Mouse (Mus musculus): ENCODE results near the gene Cfap57. TPM values are rescaled to one million over a fixed set of nuclear protein-coding genes. Genes with fewer than 3 reads are reported as not detected.
A peak's percentile ranks its signal among the peaks of the same experiment; 100 is the strongest.

Gene Cfap57
- polyA plus RNA-seq, 1 experiment from 2014 or later: 0.94 TPM

GRCm38 (mm10) chr4:118589053-118589732 lies 31.4 kb downstream of the Cfap57 start:
- Histone ChIP-seq H3K36me3 (replicated peaks) (no peaks in the 10 kb centered on the region), H3K4me1 (peaks cover 16% of the 10 kb centered on the region), H3K4me3 (peak overlapping the region; percentile 20; the same call in 1 of the 2 replicates), H3K9me3 (peaks cover 8% of the 10 kb centered on the region; the same call in 1 of the 2 replicates), H3K27me3 (ENCODE audit: poor library complexity, severe bottlenecking) (peaks cover 4% of the 10 kb centered on the region; the same call in 1 of the 2 replicates), H3K27ac (peak overlapping the region; percentile 44; the same call in 1 of the 2 replicates)
- WGBS: 59% methylated on average over 12 of the region's 12 CpGs
- no peak for DNase-seq (ENCODE audit: extremely low spot score, low spot score)

GRCm38 (mm10) chr4:118582629-118583028 lies 37.9 kb downstream of the Cfap57 start:
- Histone ChIP-seq H3K36me3 (replicated peaks) (no peaks in the 10 kb centered on the region), H3K4me3 (no peak overlapping the region), H3K4me1 (peaks cover 13% of the 10 kb centered on the region), H3K27me3 (ENCODE audit: poor library complexity, severe bottlenecking) (0 out of 2 replicates have a peak, but pooled peaks cover 3% of the 10 kb centered on the region), H3K9me3 (peaks cover 8% of the 10 kb centered on the region; the same call in 1 of the 2 replicates), H3K27ac (no peak overlapping the region)
- no peak for DNase-seq (ENCODE audit: extremely low spot score, low spot score)
- whole genome bisulfite sequencing: 92% methylated on average over 8 of the region's 8 CpGs

- Histone ChIP-seq H3K27me3 (ENCODE audit: poor library complexity, severe bottlenecking) (peaks cover 11% of the 10 kb centered on the region; the same call in 1 of the 2 replicates), H3K4me3 (no peak overlapping the region), H3K9me3 (peaks cover 8% of the 10 kb centered on the region; the same call in 1 of the 2 replicates), H3K27ac (peak overlapping the region; percentile 40; the same call in 1 of the 2 replicates), H3K4me1 (peaks cover 9% of the 10 kb centered on the region), H3K36me3 (replicated peaks) (no peaks in the 10 kb centered on the region)
- 34% methylated on average over 11 of the region's 11 CpGs for WGBS
- no peak for DNase-seq (ENCODE audit: extremely low spot score, low spot score)
Observed at GRCm38 (mm10) chr4:118581508-118581907, 39.1 kb downstream of the Cfap57 start.

GRCm38 (mm10) chr4:118579313-118579712 lies 41.3 kb downstream of the Cfap57 start:
- H3K27me3 ChIP-seq (ENCODE audit: poor library complexity, severe bottlenecking): peaks cover 12% of the 10 kb centered on the region; the same call in 1 of the 2 replicates
- no peak overlapping the region for H3K4me3 ChIP-seq
- H3K36me3 ChIP-seq (replicated peaks): no peaks in the 10 kb centered on the region
- peaks cover 9% of the 10 kb centered on the region for H3K4me1 ChIP-seq
- H3K9me3 ChIP-seq: peaks cover under 1% of the 10 kb centered on the region; the same call in 1 of the 2 replicates
- WGBS: 46% methylated on average over 13 of the region's 13 CpGs
- DNase-seq (ENCODE audit: extremely low spot score, low spot score): no peak
- H3K27ac ChIP-seq: no peak overlapping the region

GRCm38 (mm10) chr4:118576097-118576496 lies 44.5 kb downstream of the Cfap57 start:
- WGBS: 8% methylated on average over 6 of the region's 6 CpGs
- DNase-seq (ENCODE audit: extremely low spot score, low spot score): peak; percentile 89
- H3K4me3 ChIP-seq: no peak overlapping the region
- H3K4me1 ChIP-seq: no peaks in the 10 kb centered on the region
- H3K9me3 ChIP-seq: no peaks in the 10 kb centered on the region
- peaks cover 12% of the 10 kb centered on the region; the same call in 1 of the 2 replicates for H3K27me3 ChIP-seq (ENCODE audit: poor library complexity, severe bottlenecking)
- no peak overlapping the region for H3K27ac ChIP-seq
- no peaks in the 10 kb centered on the region for H3K36me3 ChIP-seq (replicated peaks)

GRCm38 (mm10) chr4:118571441-118571840 lies 49.1 kb downstream of the Cfap57 start:
- no peak overlapping the region for H3K4me3 ChIP-seq
- DNase-seq (ENCODE audit: extremely low spot score, low spot score): no peak
- no peaks in the 10 kb centered on the region for H3K36me3 ChIP-seq (replicated peaks)
- no peaks in the 10 kb centered on the region for H3K4me1 ChIP-seq
- WGBS: 86% methylated on average over 14 of the region's 15 CpGs
- no peaks in the 10 kb centered on the region for H3K9me3 ChIP-seq
- no peak overlapping the region for H3K27ac ChIP-seq
- H3K27me3 ChIP-seq (ENCODE audit: poor library complexity, severe bottlenecking): peaks cover 10% of the 10 kb centered on the region

GRCm38 (mm10) chr4:118569320-118569719 lies 51.3 kb downstream of the Cfap57 start:
- WGBS: 69% methylated on average over 23 of the region's 23 CpGs
- Histone ChIP-seq H3K4me3 (no peak overlapping the region), H3K9me3 (no peaks in the 10 kb centered on the region), H3K36me3 (replicated peaks) (no peaks in the 10 kb centered on the region), H3K4me1 (peaks cover 6% of the 10 kb centered on the region), H3K27ac (peak overlapping the region; percentile 48; the same call in 1 of the 2 replicates), H3K27me3 (ENCODE audit: poor library complexity, severe bottlenecking) (peaks cover 10% of the 10 kb centered on the region)
- no peak for DNase-seq (ENCODE audit: extremely low spot score, low spot score)

- 80% methylated on average over 10 of the region's 10 CpGs for WGBS
- H3K9me3 ChIP-seq: no peaks in the 10 kb centered on the region
- no peak overlapping the region for H3K4me3 ChIP-seq
- DNase-seq (ENCODE audit: extremely low spot score, low spot score): no peak
- peak overlapping the region; percentile 48; the same call in 1 of the 2 replicates for H3K27ac ChIP-seq
- H3K27me3 ChIP-seq (ENCODE audit: poor library complexity, severe bottlenecking): peaks cover 10% of the 10 kb centered on the region
- peaks cover 6% of the 10 kb centered on the region for H3K4me1 ChIP-seq
- no peaks in the 10 kb centered on the region for H3K36me3 ChIP-seq (replicated peaks)
Observed at GRCm38 (mm10) chr4:118568709-118569108, 51.9 kb downstream of the Cfap57 start.

- peaks cover 10% of the 10 kb centered on the region for H3K27me3 ChIP-seq (ENCODE audit: poor library complexity, severe bottlenecking)
- peaks cover 5% of the 10 kb centered on the region; the same call in 1 of the 2 replicates for H3K9me3 ChIP-seq
- DNase-seq (ENCODE audit: extremely low spot score, low spot score): peak; percentile 72
- peaks cover 6% of the 10 kb centered on the region for H3K4me1 ChIP-seq
- WGBS: 35% methylated on average over 7 of the region's 7 CpGs
- H3K36me3 ChIP-seq (replicated peaks): no peaks in the 10 kb centered on the region
- no peak overlapping the region for H3K4me3 ChIP-seq
- no peak overlapping the region for H3K27ac ChIP-seq
Observed at GRCm38 (mm10) chr4:118566161-118566676, 54.4 kb downstream of the Cfap57 start.

- Histone ChIP-seq H3K9me3 (peaks cover 5% of the 10 kb centered on the region; the same call in 1 of the 2 replicates), H3K36me3 (replicated peaks) (no peaks in the 10 kb centered on the region), H3K27me3 (ENCODE audit: poor library complexity, severe bottlenecking) (peaks cover 10% of the 10 kb centered on the region), H3K27ac (0 out of 2 replicates have a peak overlapping the region, but pooled peaks have one; percentile 20), H3K4me1 (peaks cover 6% of the 10 kb centered on the region), H3K4me3 (no peak overlapping the region)
- DNase-seq (ENCODE audit: extremely low spot score, low spot score): no peak
- 81% methylated on average over 3 of the region's 3 CpGs for WGBS
Observed at GRCm38 (mm10) chr4:118564926-118565279, 55.7 kb downstream of the Cfap57 start.

GRCm38 (mm10) chr4:118564062-118564925 lies 56.3 kb downstream of the Cfap57 start:
- DNase-seq (ENCODE audit: extremely low spot score, low spot score): no peak
- H3K27ac ChIP-seq: peak overlapping the region; percentile 32; the same call in 1 of the 2 replicates

GRCm38 (mm10) chr4:118553039-118553649 lies 67.4 kb downstream of the Cfap57 start:
- 81% methylated on average over 3 of the region's 3 CpGs for WGBS

More at GRCm38 (mm10) chr4:118564062-118564925, 56.3 kb downstream of the Cfap57 start:
- Histone ChIP-seq H3K36me3 (replicated peaks) (no peaks in the 10 kb centered on the region), H3K4me3 (no peak overlapping the region), H3K27me3 (ENCODE audit: poor library complexity, severe bottlenecking) (peaks cover 9% of the 10 kb centered on the region), H3K9me3 (peaks cover 5% of the 10 kb centered on the region; the same call in 1 of the 2 replicates), H3K4me1 (peaks cover 6% of the 10 kb centered on the region)
- WGBS: 76% methylated on average over 13 of the region's 13 CpGs

More at GRCm38 (mm10) chr4:118553039-118553649, 67.4 kb downstream of the Cfap57 start:
- Histone ChIP-seq H3K36me3 (replicated peaks) (no peaks in the 10 kb centered on the region), H3K27ac (no peak overlapping the region), H3K4me1 (no peaks in the 10 kb centered on the region), H3K9me3 (no peaks in the 10 kb centered on the region), H3K4me3 (no peak overlapping the region), H3K27me3 (ENCODE audit: poor library complexity, severe bottlenecking) (no peaks in the 10 kb centered on the region)
- no peak for DNase-seq (ENCODE audit: extremely low spot score, low spot score)

Data from forebrain, embryonic 10.5 days (tissue).